Mouse (Mus musculus) lung, postnatal 36 days (tissue): Measurements from ENCODE around the gene Nrd1.
A peak's percentile ranks its signal among the peaks of the same experiment; 100 is the strongest.

Experiments used
- DNase-seq: peaks from one replicate; pipeline ENCODE4 v3.0.0; 2022; ENCODE audit warnings: mixed read lengths

Nrd1 gene

GRCm38 (mm10) chr4:109029857-109030256 is 29.4 kb downstream of the Nrd1 start:
- no peak for DNase-seq

GRCm38 (mm10) chr4:109030266-109030665 is 29.8 kb downstream of the Nrd1 start:
- no peak for DNase-seq

GRCm38 (mm10) chr4:109036327-109036726 is 35.9 kb downstream of the Nrd1 start:
- DNase-seq: peak; percentile 79

- no peak for DNase-seq
Measured at GRCm38 (mm10) chr4:109042739-109043138, 42.3 kb downstream of the Nrd1 start.

- DNase-seq: no peak
Measured at GRCm38 (mm10) chr4:109043294-109043693, 42.8 kb downstream of the Nrd1 start.

GRCm38 (mm10) chr4:109043756-109044155 is 43.3 kb downstream of the Nrd1 start:
- no peak for DNase-seq

- no peak for DNase-seq
Measured at GRCm38 (mm10) chr4:109048258-109048657, 47.8 kb downstream of the Nrd1 start.

GRCm38 (mm10) chr4:109052282-109052681 is 51.8 kb downstream of the Nrd1 start:
- DNase-seq: no peak

- no peak for DNase-seq
Measured at GRCm38 (mm10) chr4:109054003-109054402, 53.5 kb downstream of the Nrd1 start.

- DNase-seq: no peak
Measured at GRCm38 (mm10) chr4:109056351-109056750, 55.9 kb downstream of the Nrd1 start.

GRCm38 (mm10) chr4:109057640-109058039 is 57.2 kb downstream of the Nrd1 start:
- no peak for DNase-seq

- peak; percentile 16 for DNase-seq
Measured at GRCm38 (mm10) chr4:109059255-109059821, 58.9 kb downstream of the Nrd1 start.

- no peak for DNase-seq
Measured at GRCm38 (mm10) chr4:109064941-109065340, 64.5 kb downstream of the Nrd1 start.

- DNase-seq: no peak
Measured at GRCm38 (mm10) chr4:109065714-109066113, 65.3 kb downstream of the Nrd1 start.

- DNase-seq: no peak
Measured at GRCm38 (mm10) chr4:109072891-109073290, 72.4 kb downstream of the Nrd1 start.

GRCm38 (mm10) chr4:109073296-109073695 is 72.8 kb downstream of the Nrd1 start:
- DNase-seq: no peak

- no peak for DNase-seq
Measured at GRCm38 (mm10) chr4:109078941-109079340, 78.5 kb downstream of the Nrd1 start.

GRCm38 (mm10) chr4:109079676-109080075 is 79.2 kb downstream of the Nrd1 start:
- peak; percentile 72 for DNase-seq

- DNase-seq: peak; percentile 38
Measured at GRCm38 (mm10) chr4:109080118-109080517, 79.7 kb downstream of the Nrd1 start.

GRCm38 (mm10) chr4:109089171-109089570 is 88.7 kb downstream of the Nrd1 start:
- DNase-seq: no peak

GRCm38 (mm10) chr4:109089999-109090398 is 89.5 kb downstream of the Nrd1 start:
- peak; percentile 24 for DNase-seq

- DNase-seq: no peak
Measured at GRCm38 (mm10) chr4:109091241-109091777, 90.9 kb downstream of the Nrd1 start.

- DNase-seq: no peak
Measured at GRCm38 (mm10) chr4:109092344-109092743, 91.9 kb downstream of the Nrd1 start.

GRCm38 (mm10) chr4:109094269-109094668 is 93.8 kb downstream of the Nrd1 start:
- DNase-seq: no peak

GRCm38 (mm10) chr4:109098861-109099260 is 98.4 kb downstream of the Nrd1 start:
- no peak for DNase-seq
